Mouse (Mus musculus): ENCODE data around the gene Rilpl1. TPM values are rescaled to one million over a fixed set of nuclear protein-coding genes. Genes with fewer than 3 reads are reported as not detected.
A peak's percentile ranks its signal among the peaks of the same experiment; 100 is the strongest.

Rilpl1 gene
- polyA plus RNA-seq, 1 experiment from 2014 or later, result 14.6 TPM

DNA sequence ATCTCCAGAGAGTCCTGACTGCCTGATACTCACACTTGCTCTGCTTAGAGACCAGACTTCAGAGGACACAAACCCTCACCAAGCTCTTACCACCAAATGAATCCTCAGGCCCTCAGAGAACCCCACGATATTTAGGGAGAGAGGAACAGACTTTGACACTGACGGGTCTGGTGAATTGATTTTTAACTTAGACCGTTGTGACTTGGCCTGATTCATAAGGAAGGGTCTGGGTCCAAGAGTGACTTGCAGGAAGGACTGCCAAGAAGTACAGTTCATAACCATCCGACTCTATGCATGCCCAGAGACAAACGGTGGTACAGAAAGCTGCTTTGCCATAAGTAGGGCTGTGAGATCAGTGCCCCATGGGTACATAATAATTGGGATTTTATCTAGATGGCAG is 45.5 kb downstream of the Rilpl1 start:
- no peak for ATAC-seq (ENCODE audit: low FRiP score)
- Histone ChIP-seq H3K36me3 (no peaks in the 10 kb centered on the region), H3K9ac (replicated peaks) (no peak overlapping the region), H3K4me3 (replicated peaks) (no peak overlapping the region), H3K9me3 (replicated peaks) (no peaks in the 10 kb centered on the region), H3K27ac (replicated peaks) (no peak overlapping the region), H3K4me2 (no peak overlapping the region), H3K4me1 (peaks cover 17% of the 10 kb centered on the region), H3K27me3 (replicated peaks) (no peaks in the 10 kb centered on the region)
- WGBS, result 89% methylated on average over 5 of the region's 5 CpGs

DNA sequence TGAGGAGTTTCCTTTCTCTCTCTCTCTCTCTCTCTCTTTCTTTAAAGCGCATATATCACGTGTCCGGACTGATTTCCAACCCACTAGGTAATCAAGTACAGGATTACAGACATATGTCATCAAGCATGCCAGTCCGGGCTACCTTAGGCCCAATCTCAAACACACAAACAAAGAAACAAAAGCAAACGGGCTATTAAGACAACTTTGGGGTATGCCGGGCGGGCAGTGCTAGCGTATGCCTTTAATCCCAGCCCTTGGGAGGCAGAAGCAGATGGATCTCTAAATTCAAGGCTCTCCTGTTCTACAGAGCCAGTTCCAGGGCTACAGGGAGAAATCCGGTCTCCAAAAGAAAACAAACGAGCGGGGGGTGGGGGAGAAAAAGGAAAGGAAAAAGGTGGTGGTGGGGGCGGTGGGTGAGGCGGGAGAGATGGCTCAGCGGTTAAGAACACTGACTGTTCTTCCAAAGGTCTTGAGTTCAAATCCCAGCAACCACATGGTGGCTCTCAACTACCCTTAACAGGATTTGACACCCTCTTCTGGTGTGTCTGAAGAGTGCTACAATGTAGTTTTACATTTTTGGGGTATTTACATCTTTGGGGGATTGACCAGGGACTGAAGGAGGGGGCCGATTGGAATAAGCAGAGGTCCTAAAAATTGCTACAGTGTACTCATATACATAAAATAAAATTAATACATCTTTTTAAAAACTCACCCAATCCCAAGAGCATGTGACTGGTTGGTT is 47.4 kb downstream of the Rilpl1 start:
- no peaks in the 10 kb centered on the region for H3K36me3 ChIP-seq
- peaks cover 19% of the 10 kb centered on the region for H3K4me1 ChIP-seq
- H3K4me2 ChIP-seq, result peak overlapping the region; percentile 66
- H3K9me3 ChIP-seq (replicated peaks), result no peaks in the 10 kb centered on the region
- WGBS, result 8% methylated on average over 14 of the region's 15 CpGs
- peak overlapping the region; percentile 98 for H3K27ac ChIP-seq (replicated peaks)
- ATAC-seq (ENCODE audit: low FRiP score), result peak; percentile 23; the same call in 1 of the 2 replicates
- peak overlapping the region; percentile 65 for H3K4me3 ChIP-seq (replicated peaks)
- H3K9ac ChIP-seq (replicated peaks), result peak overlapping the region; percentile 61
- no peaks in the 10 kb centered on the region for H3K27me3 ChIP-seq (replicated peaks)

DNA sequence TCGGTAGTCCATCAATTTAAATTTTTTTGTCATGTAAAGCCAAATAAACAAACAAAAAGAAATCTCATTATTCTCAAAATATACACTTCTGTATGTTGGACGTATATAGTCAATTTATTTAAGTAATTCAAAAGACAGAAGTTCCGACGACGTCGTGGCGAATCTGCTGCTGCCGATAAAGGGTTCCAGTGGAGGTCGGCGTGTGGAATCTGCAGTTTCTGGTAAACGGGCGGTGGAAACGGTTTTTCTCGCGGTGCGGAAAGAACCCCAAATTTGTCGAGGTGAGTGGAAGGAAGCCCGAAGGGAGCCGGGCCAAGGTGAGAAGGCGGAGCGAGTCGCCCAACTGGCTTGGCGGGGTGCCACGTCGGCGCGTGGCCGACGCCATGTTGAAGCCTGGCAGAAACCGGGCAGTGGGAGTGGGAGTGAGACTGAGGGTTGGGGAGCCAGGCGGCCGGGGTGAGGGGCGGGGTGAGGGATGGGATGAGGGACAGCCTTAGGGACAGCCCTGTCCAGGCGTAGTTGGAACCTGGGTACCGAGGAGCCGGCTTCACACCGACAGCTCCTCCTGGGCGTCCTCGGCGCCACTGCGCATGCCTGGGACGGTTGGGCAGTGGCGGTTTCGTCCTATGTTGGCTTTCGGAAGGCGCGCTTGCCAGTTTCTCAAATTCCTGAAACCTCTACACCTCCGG is 48.1 kb downstream of the Rilpl1 start, which contains the start of gene Snrnp35:
TSS of gene Snrnp35 (plus strand) at position 169 of the 689 bp plus-strand sequence.
- Histone ChIP-seq H3K4me3 (replicated peaks) (peak within 1 kb of the TSS; percentile 65), H3K9me3 (replicated peaks) (no peaks in the 10 kb centered on the region), H3K4me1 (peaks cover 24% of the 10 kb centered on the region), H3K9ac (replicated peaks) (peak within 1 kb of the TSS; percentile 61), H3K27ac (replicated peaks) (peak within 1 kb of the TSS; percentile 98), H3K4me2 (peak within 1 kb of the TSS; percentile 66), H3K36me3 (no peaks in the 10 kb centered on the region), H3K27me3 (replicated peaks) (no peaks in the 10 kb centered on the region)
- WGBS, result under 1% methylated on average over 48 of the region's 48 CpGs
- ATAC-seq (ENCODE audit: low FRiP score), result peak; percentile 92

GRCm38 (mm10) chr5:124482436-124482965 is 48.7 kb downstream of the Rilpl1 start:
- H3K9me3 ChIP-seq (replicated peaks), result no peaks in the 10 kb centered on the region
- WGBS, result 6% methylated on average over 13 of the region's 13 CpGs
- no peaks in the 10 kb centered on the region for H3K27me3 ChIP-seq (replicated peaks)
- peak overlapping the region; percentile 65 for H3K4me3 ChIP-seq (replicated peaks)
- no peak for ATAC-seq (ENCODE audit: low FRiP score)
- H3K27ac ChIP-seq (replicated peaks), result peak overlapping the region; percentile 98
- H3K9ac ChIP-seq (replicated peaks), result peak overlapping the region; percentile 61
- peak overlapping the region; percentile 66 for H3K4me2 ChIP-seq
- no peaks in the 10 kb centered on the region for H3K36me3 ChIP-seq
- peaks cover 26% of the 10 kb centered on the region for H3K4me1 ChIP-seq

- Histone ChIP-seq H3K9ac (replicated peaks) (no peak overlapping the region), H3K27me3 (replicated peaks) (no peaks in the 10 kb centered on the region), H3K9me3 (replicated peaks) (no peaks in the 10 kb centered on the region), H3K36me3 (no peaks in the 10 kb centered on the region), H3K4me3 (replicated peaks) (no peak overlapping the region), H3K4me2 (no peak overlapping the region), H3K27ac (replicated peaks) (no peak overlapping the region), H3K4me1 (peaks cover 34% of the 10 kb centered on the region)
- WGBS, result 88% methylated on average over 4 of the region's 4 CpGs
- no peak for ATAC-seq (ENCODE audit: low FRiP score)
Observed at GRCm38 (mm10) chr5:124481714-124482113, 49.5 kb downstream of the Rilpl1 start.

DNA sequence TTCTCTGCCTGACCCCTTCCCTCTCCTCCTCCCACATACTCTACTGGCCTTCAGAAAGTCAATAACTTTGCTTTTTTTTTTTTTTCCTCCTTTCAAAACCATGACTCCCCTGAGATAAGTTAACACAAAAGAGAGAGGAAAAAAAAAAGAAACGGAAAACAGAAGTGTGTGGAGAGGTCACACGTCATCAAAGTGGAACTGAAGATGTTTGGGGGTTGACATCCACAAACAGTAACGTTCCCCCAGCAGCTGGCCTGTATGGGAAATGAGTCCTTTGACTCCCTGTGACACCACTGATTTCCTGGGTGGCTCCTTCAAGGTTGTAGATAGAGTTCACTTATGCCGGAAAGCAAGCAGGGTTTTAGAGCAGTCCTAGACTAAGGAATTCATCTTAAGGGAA is 51.1 kb downstream of the Rilpl1 start:
- Histone ChIP-seq H3K36me3 (no peaks in the 10 kb centered on the region), H3K4me2 (no peak overlapping the region), H3K9ac (replicated peaks) (no peak overlapping the region), H3K4me1 (peaks cover 46% of the 10 kb centered on the region), H3K27ac (replicated peaks) (no peak overlapping the region), H3K4me3 (replicated peaks) (no peak overlapping the region), H3K9me3 (replicated peaks) (no peaks in the 10 kb centered on the region), H3K27me3 (replicated peaks) (no peaks in the 10 kb centered on the region)
- ATAC-seq (ENCODE audit: low FRiP score), result no peak
- WGBS, result 77% methylated on average over 4 of the region's 4 CpGs

DNA sequence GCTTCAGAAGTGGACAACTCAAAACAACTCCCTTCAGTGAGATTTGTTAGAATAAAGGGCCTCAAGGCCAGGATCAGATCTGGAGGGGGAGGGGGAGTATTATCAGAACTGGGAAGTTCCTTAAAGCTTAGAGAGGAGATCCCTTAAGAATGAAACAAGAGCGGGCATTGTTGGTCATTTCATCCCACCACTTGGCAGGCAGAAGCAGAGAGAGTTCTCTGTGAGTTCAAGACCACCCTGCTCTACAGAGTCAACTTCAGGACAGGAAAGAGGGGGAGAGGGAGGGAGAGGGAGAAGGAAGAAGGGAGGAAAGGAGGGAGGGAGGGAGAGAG is 52.4 kb downstream of the Rilpl1 start:
- H3K36me3 ChIP-seq, result no peaks in the 10 kb centered on the region
- peaks cover 36% of the 10 kb centered on the region for H3K4me1 ChIP-seq
- peak overlapping the region; percentile 76 for H3K4me2 ChIP-seq
- 80% methylated on average over 1 of the region's 1 CpGs for WGBS
- peak overlapping the region; percentile 72; the same call in 1 of the 2 replicates for H3K27ac ChIP-seq (replicated peaks)
- H3K27me3 ChIP-seq (replicated peaks), result no peaks in the 10 kb centered on the region
- no peak overlapping the region for H3K4me3 ChIP-seq (replicated peaks)
- ATAC-seq (ENCODE audit: low FRiP score), result no peak
- no peaks in the 10 kb centered on the region for H3K9me3 ChIP-seq (replicated peaks)
- H3K9ac ChIP-seq (replicated peaks), result peak overlapping the region; percentile 8; the same call in 1 of the 2 replicates

DNA sequence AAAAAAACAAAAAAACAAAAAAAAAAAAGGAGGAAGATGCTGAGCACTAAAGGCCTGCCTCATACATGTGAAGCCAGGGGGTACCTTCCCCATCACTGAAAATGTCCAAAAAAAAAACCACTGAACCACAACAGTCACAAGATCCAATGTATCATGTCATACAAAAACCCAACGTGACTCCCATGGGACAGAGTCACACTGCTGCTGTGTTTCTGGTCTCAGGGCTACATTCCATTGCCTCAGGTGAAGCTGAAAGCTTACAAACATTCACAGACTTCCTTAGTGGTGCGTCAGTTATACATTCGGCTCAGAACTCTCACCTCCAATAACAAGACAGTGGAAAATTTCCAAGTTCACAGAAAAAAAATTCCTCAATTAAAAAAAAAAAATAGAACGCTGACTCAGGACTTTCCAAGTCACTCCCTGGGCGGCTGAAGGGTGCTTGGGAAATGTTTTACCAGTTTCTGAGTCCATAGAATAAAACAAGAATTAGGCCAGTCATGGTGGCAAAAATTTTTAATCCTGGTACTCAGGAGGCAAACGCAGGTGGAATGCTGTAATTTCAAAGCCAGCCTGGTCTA is 60.5 kb downstream of the Rilpl1 start:
- Histone ChIP-seq H3K4me1 (peaks cover 5% of the 10 kb centered on the region), H3K27ac (replicated peaks) (no peak overlapping the region), H3K4me2 (no peak overlapping the region), H3K4me3 (replicated peaks) (no peak overlapping the region), H3K9me3 (replicated peaks) (no peaks in the 10 kb centered on the region), H3K9ac (replicated peaks) (no peak overlapping the region), H3K27me3 (replicated peaks) (no peaks in the 10 kb centered on the region), H3K36me3 (peaks cover 41% of the 10 kb centered on the region)
- WGBS, result 87% methylated on average over 6 of the region's 6 CpGs
- no peak for ATAC-seq (ENCODE audit: low FRiP score)

DNA sequence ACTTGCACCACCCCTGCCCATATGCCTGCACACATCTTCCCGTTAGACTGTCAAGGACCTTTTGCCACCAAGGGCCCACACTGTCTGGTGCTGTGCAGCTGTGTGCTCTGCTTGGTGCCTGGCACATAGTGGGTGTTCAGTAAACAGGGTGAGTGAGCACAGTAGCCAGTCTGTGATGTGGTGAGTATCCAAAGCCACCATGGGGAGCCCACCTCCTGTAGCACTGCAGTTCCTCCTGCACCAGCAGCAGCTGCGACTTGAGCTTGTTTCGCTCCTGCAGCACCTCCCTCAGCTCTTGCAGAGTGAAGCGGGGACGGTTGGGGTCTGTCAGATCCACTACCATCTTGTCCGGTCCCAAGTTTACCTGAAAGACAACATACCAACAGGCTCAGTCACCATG is 61.7 kb downstream of the Rilpl1 start:
- 91% methylated on average over 6 of the region's 6 CpGs for WGBS
- Histone ChIP-seq H3K27ac (replicated peaks) (no peak overlapping the region), H3K9me3 (replicated peaks) (no peaks in the 10 kb centered on the region), H3K4me1 (no peaks in the 10 kb centered on the region), H3K4me2 (no peak overlapping the region), H3K4me3 (replicated peaks) (no peak overlapping the region), H3K9ac (replicated peaks) (no peak overlapping the region), H3K36me3 (peaks cover 45% of the 10 kb centered on the region), H3K27me3 (replicated peaks) (no peaks in the 10 kb centered on the region)
- no peak for ATAC-seq (ENCODE audit: low FRiP score)

- WGBS, result 95% methylated on average over 7 of the region's 7 CpGs
- Histone ChIP-seq H3K36me3 (peaks cover 51% of the 10 kb centered on the region), H3K27ac (replicated peaks) (no peak overlapping the region), H3K4me2 (no peak overlapping the region), H3K27me3 (replicated peaks) (no peaks in the 10 kb centered on the region), H3K9ac (replicated peaks) (no peak overlapping the region), H3K4me3 (replicated peaks) (no peak overlapping the region), H3K4me1 (no peaks in the 10 kb centered on the region), H3K9me3 (replicated peaks) (no peaks in the 10 kb centered on the region)
- no peak for ATAC-seq (ENCODE audit: low FRiP score)
Observed at GRCm38 (mm10) chr5:124468365-124468764, 62.8 kb downstream of the Rilpl1 start.

DNA sequence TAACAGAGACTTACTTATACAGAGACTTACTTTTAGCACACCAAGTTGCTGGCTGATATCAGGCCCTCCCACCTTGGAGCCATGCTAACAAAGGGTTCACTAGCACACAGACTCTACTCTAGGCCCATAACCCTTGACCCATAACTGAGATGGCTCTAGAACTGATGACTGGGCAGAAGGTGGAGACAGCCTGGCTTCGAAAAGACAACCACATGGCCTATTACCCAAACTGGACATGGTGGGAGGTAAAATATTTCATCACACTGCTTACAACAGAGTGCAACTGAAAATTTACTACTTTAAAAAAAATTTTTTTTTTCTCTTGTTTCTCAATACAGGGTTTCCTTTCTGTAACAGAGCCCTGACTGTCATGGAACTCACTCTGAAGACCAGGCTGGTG is 63.4 kb downstream of the Rilpl1 start:
- Histone ChIP-seq H3K4me3 (replicated peaks) (no peak overlapping the region), H3K9me3 (replicated peaks) (no peaks in the 10 kb centered on the region), H3K27ac (replicated peaks) (no peak overlapping the region), H3K9ac (replicated peaks) (no peak overlapping the region), H3K27me3 (replicated peaks) (no peaks in the 10 kb centered on the region), H3K36me3 (peaks cover 57% of the 10 kb centered on the region), H3K4me1 (no peaks in the 10 kb centered on the region), H3K4me2 (no peak overlapping the region)
- WGBS, result 96% methylated on average over 1 of the region's 1 CpGs
- no peak for ATAC-seq (ENCODE audit: low FRiP score)

- Histone ChIP-seq H3K27ac (replicated peaks) (no peak overlapping the region), H3K9ac (replicated peaks) (no peak overlapping the region), H3K4me1 (no peaks in the 10 kb centered on the region), H3K27me3 (replicated peaks) (no peaks in the 10 kb centered on the region), H3K9me3 (replicated peaks) (no peaks in the 10 kb centered on the region), H3K4me2 (no peak overlapping the region), H3K36me3 (peaks cover 80% of the 10 kb centered on the region), H3K4me3 (replicated peaks) (no peak overlapping the region)
- no peak for ATAC-seq (ENCODE audit: low FRiP score)
Observed at GRCm38 (mm10) chr5:124464905-124465304, 66.3 kb downstream of the Rilpl1 start.
